Mouse (Mus musculus): ENCODE results near the gene Tmem169. TPM values are rescaled to one million over a fixed set of nuclear protein-coding genes. Genes with fewer than 3 reads are reported as not detected.
A peak's percentile ranks its signal among the peaks of the same experiment; 100 is the strongest.

The Tmem169 gene
- polyA plus RNA-seq, 1 experiment from 2014 or later: 14.2 TPM

GRCm38 (mm10) chr1:72336780-72337179 is 52.6 kb downstream of the Tmem169 start:
- ATAC-seq (ENCODE audit: low FRiP score): no peak
- whole genome bisulfite sequencing: 95% methylated on average over 8 of the region's 8 CpGs

GRCm38 (mm10) chr1:72338341-72338740 is 54.2 kb downstream of the Tmem169 start:
- no peaks in the 10 kb centered on the region for H3K4me1 ChIP-seq (ENCODE audit: control insufficient read depth, insufficient read depth, low read length)
- no peak overlapping the region for H3K27ac ChIP-seq (ENCODE audit: low read depth, low read length)
- H3K27me3 ChIP-seq (ENCODE audit: control insufficient read depth, insufficient read depth, low read length): no peaks in the 10 kb centered on the region
- WGBS: 89% methylated on average over 5 of the region's 5 CpGs
- no peak overlapping the region for H3K4me2 ChIP-seq
- no peak overlapping the region for H3K4me3 ChIP-seq (ENCODE audit: low read depth, low read length)
- H3K36me3 ChIP-seq (ENCODE audit: control insufficient read depth, insufficient read depth, low read length): peaks cover 2% of the 10 kb centered on the region; the same call in 1 of the 2 replicates
- DNase-seq (ENCODE audit: low spot score, missing footprints): peak; percentile 33
- H3K9me3 ChIP-seq (ENCODE audit: control insufficient read depth, low read length): no peaks in the 10 kb centered on the region
- H3K9ac ChIP-seq (ENCODE audit: low read length): no peak overlapping the region
- ATAC-seq (ENCODE audit: low FRiP score): no peak

More at GRCm38 (mm10) chr1:72336780-72337179, 52.6 kb downstream of the Tmem169 start:
- H3K9me3 ChIP-seq (ENCODE audit: control insufficient read depth, low read length): no peaks in the 10 kb centered on the region
- H3K9ac ChIP-seq (ENCODE audit: low read length): no peak overlapping the region
- H3K27me3 ChIP-seq (ENCODE audit: control insufficient read depth, insufficient read depth, low read length): no peaks in the 10 kb centered on the region
- peaks cover 2% of the 10 kb centered on the region; the same call in 1 of the 2 replicates for H3K36me3 ChIP-seq (ENCODE audit: control insufficient read depth, insufficient read depth, low read length)
- H3K27ac ChIP-seq (ENCODE audit: low read depth, low read length): no peak overlapping the region
- H3K4me2 ChIP-seq: no peak overlapping the region
- no peak for DNase-seq (ENCODE audit: low spot score, missing footprints)
- no peaks in the 10 kb centered on the region for H3K4me1 ChIP-seq (ENCODE audit: control insufficient read depth, insufficient read depth, low read length)
- H3K4me3 ChIP-seq (ENCODE audit: low read depth, low read length): no peak overlapping the region

- Histone ChIP-seq H3K9me3 (ENCODE audit: control insufficient read depth, low read length) (no peaks in the 10 kb centered on the region), H3K36me3 (ENCODE audit: control insufficient read depth, insufficient read depth, low read length) (peaks cover 5% of the 10 kb centered on the region; the same call in 1 of the 2 replicates), H3K27ac (ENCODE audit: low read depth, low read length) (no peak overlapping the region), H3K4me1 (ENCODE audit: control insufficient read depth, insufficient read depth, low read length) (no peaks in the 10 kb centered on the region), H3K9ac (ENCODE audit: low read length) (no peak overlapping the region), H3K4me2 (no peak overlapping the region), H3K27me3 (ENCODE audit: control insufficient read depth, insufficient read depth, low read length) (no peaks in the 10 kb centered on the region), H3K4me3 (ENCODE audit: low read depth, low read length) (no peak overlapping the region)
- DNase-seq (ENCODE audit: low spot score, missing footprints): peak; percentile 73
- WGBS: 83% methylated on average over 6 of the region's 6 CpGs
- no peak for ATAC-seq (ENCODE audit: low FRiP score)
These were observed 63.7 kb downstream of the Tmem169 start for GRCm38 (mm10) chr1:72347873-72348272.

Other genes with a start within 250 kb of the Tmem169 start
- 5.5 and 6.3 TPM in 2 replicates for gene Mreg, start 72.1 kb upstream of the Tmem169 start, polyA plus RNA-seq (2014; fragmentation: Nextera tagmentation; extraction: Ambion mirVana)
- 14.5 and 14.7 TPM in 2 replicates for gene Pecr, start 55 bp upstream of the Tmem169 start, polyA plus RNA-seq (2014; fragmentation: Nextera tagmentation; extraction: Ambion mirVana)
- 52.3 and 57.7 TPM in 2 replicates for gene Xrcc5, start 23.1 kb downstream of the Tmem169 start, polyA plus RNA-seq (2014; fragmentation: Nextera tagmentation; extraction: Ambion mirVana)

Measured in midbrain, embryonic 11.5 days (tissue).